Mouse (Mus musculus) liver, postnatal 0 days (tissue): ENCODE data around the gene Gadd45gip1. TPM values are rescaled to one million over a fixed set of nuclear protein-coding genes. Genes with fewer than 3 reads are reported as not detected.

Experiments
- ATAC-seq: fragments of 200-750 bp; cut with Nextera tagmentation; 2 replicates; pipeline ENCODE4 v1.8.0; 2017; ENCODE audit warnings: mild to moderate bottlenecking, moderate library complexity
- DNase-seq: peaks from one replicate; pipeline ENCODE4 v3.0.0-alpha.2; 2016
- H3K27ac ChIP-seq: fragments of 300-500 bp; sonication (generic); 2 replicates; pipeline ENCODE4 v1.5.1; 2014; ENCODE audit warnings: antibody characterized with exemption, moderate library complexity, mild to moderate bottlenecking, low read depth
- H3K27me3 ChIP-seq: fragments of 300-500 bp; sonication (generic); 2 replicates; pipeline ENCODE4 v1.6.1; 2014; ENCODE audit warnings: low read length, control low read depth, mixed read lengths; ENCODE audit not compliant: insufficient read depth
- H3K36me3 ChIP-seq: fragments of 300-500 bp; sonication (generic); replicated peaks from 2 replicates; pipeline ENCODE4 v1.6.1; 2014; ENCODE audit warnings: mild to moderate bottlenecking, control low read depth, low read length, moderate library complexity, mixed read lengths; ENCODE audit not compliant: insufficient read depth
- H3K4me1 ChIP-seq: fragments of 300-500 bp; sonication (generic); 2 replicates; pipeline ENCODE4 v1.6.1; 2014; ENCODE audit warnings: antibody characterized with exemption, mild to moderate bottlenecking, control low read depth; ENCODE audit not compliant: insufficient read depth
- H3K4me2 ChIP-seq: fragments of 300-500 bp; sonication (generic); 2 replicates; pipeline ENCODE4 v1.6.1; 2014; ENCODE audit warnings: low read depth, mild to moderate bottlenecking, low read length, moderate library complexity, mixed read lengths
- H3K4me3 ChIP-seq: fragments of 300-500 bp; sonication (generic); 2 replicates; pipeline ENCODE4 v1.5.1; 2014; ENCODE audit warnings: low read depth, low read length
- H3K9ac ChIP-seq: fragments of 300-500 bp; sonication (generic); replicated peaks from 2 replicates; pipeline ENCODE4 v1.6.1; 2014; ENCODE audit warnings: mild to moderate bottlenecking, moderate library complexity
- H3K9me3 ChIP-seq: fragments of 300-500 bp; sonication (generic); 2 replicates; pipeline ENCODE4 v1.6.1; 2016; ENCODE audit warnings: mild to moderate bottlenecking, control low read depth, low read length, mixed read lengths
- CTCF ChIP-seq: sonication (generic); IDR thresholded peaks from 2 replicates; pipeline ENCODE4 v1.5.1; 2016; ENCODE audit warnings: antibody characterized with exemption, low read depth
- EP300 ChIP-seq: IDR thresholded peaks from 2 replicates; pipeline ENCODE4 v1.6.1; 2016; ENCODE audit warnings: antibody characterized with exemption, low read depth, mild to moderate bottlenecking
- WGBS: fragments of 180-500 bp; shearing (Covaris S2); extraction: QIAGEN DNeasy Blood & Tissue Kit; methylation state at CpG from one replicate; pipeline ENCODE4 v1.1.7; 2014; ENCODE audit not compliant: insufficient replicate concordance; 5-methylcytosine and 5-hydroxymethylcytosine counted together
- polyA plus RNA-seq: library from polyadenylated mRNA; unstranded; fragments of >200 nt; fragmentation: Nextera tagmentation; extraction: Ambion mirVana; gene quantifications from 2 replicates; pipeline ENCODE4 v1.2.1, GENCODE M21; 2015

Gene Gadd45gip1
- polyA plus RNA-seq, 1 experiment from 2014 or later = 31.9 TPM

DNA sequence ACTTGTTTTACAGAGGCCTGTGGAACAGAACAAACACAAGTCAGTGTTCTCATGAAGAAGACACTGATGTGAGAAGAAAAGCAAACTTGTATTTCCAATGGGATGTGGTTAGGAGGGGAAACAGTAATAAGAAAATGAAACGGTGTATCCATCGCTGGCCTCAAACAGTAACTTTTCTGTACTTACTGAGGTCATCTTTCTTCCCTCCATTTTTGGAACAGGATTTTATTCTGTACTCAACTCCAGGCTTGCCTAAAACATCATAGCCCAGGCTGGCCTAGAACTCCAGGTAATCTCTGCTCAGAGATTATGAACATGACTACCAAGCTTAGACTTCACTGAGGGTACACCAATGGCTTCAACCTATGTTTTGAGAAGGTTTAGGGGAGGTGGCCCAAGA, 8.1 kb downstream of the Gadd45gip1 start:
- peak overlapping the region; percentile 92 for H3K9ac ChIP-seq
- peaks cover 24% of the 10 kb centered on the region for H3K4me1 ChIP-seq
- no peak for ATAC-seq
- WGBS = 66% methylated on average over 2 of the region's 2 CpGs
- no peak for DNase-seq
- no peaks in the 10 kb centered on the region for H3K9me3 ChIP-seq
- no peaks in the 10 kb centered on the region for H3K27me3 ChIP-seq
- peak overlapping the region; percentile 81 for H3K4me2 ChIP-seq
- H3K36me3 ChIP-seq = peaks cover 75% of the 10 kb centered on the region
- TF ChIP-seq EP300 (no peak), CTCF (no peak)
- peak overlapping the region; percentile 81 for H3K4me3 ChIP-seq
- peak overlapping the region; percentile 92 for H3K27ac ChIP-seq

DNA sequence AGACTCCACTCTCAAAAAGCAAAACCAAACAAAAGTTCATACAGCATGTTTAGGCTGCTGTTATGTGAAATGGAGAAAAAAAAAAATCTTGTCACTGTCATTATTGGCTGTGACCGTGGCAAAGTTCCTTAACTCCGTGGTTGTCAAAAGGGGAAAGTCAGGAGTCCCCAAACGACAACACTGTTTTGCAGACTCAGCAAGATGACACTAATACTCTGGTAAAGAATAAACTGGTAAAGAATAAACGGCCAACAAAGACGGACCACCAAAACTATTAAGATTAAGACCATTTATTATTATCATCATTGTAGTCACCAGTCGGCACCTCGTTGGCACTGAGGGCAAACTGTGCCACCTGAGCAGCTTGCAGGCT, 8.5 kb downstream of the Gadd45gip1 start:
- Histone ChIP-seq H3K36me3 (peaks cover 75% of the 10 kb centered on the region), H3K27ac (peak overlapping the region; percentile 92), H3K4me3 (peak overlapping the region; percentile 81), H3K4me1 (peaks cover 25% of the 10 kb centered on the region), H3K27me3 (no peaks in the 10 kb centered on the region), H3K9ac (peak overlapping the region; percentile 92), H3K4me2 (peak overlapping the region; percentile 81), H3K9me3 (no peaks in the 10 kb centered on the region)
- DNase-seq = no peak
- TF ChIP-seq CTCF = no peak
- no peak for TF ChIP-seq EP300
- WGBS = 0% methylated on average over 7 of the region's 7 CpGs
- no peak for ATAC-seq

DNA sequence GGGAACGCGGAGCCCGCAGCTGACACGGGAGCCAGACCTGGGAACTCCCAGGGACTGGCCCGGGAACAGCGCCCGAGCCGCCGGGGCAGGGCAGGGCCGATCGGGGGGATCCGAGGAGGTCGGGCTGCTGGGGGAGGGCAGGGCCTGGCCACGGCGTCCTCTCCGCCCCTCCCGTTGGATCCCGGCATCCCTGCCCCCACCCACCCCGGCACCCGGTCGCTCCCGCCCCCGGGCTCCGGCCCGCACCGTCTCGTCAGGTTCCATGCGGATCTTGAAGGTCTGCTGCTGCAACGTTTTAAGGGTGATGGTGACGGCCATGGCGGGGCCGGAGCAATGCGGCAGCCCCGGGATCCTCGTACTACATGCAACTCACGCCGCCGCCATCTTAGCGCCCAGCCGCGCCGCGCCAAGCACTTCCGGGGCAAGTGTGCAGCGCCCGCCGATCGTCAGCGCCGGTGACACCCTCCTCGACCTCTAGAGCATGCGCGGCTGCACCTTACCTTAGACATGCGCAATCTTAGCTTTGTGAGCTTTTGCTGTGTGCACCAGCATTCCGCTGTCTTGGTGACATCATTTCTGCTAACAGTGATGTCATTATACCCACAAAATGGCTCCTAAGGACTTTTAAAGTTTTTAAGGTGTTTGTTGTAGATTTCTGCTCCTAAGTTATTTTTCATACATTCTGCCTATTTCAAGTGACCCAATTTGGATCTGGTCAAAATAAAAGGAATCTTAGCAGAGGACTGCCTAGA, 9.1 kb downstream of the Gadd45gip1 start, which contains the start of gene Rad23a:
TSS of gene Rad23a (minus strand) at position 418 of the 752 bp plus-strand sequence.
- ATAC-seq = peak; percentile 89
- Histone ChIP-seq H3K9me3 (no peaks in the 10 kb centered on the region), H3K36me3 (peaks cover 75% of the 10 kb centered on the region), H3K27ac (peak within 1 kb of the TSS; percentile 92), H3K4me1 (peaks cover 27% of the 10 kb centered on the region), H3K4me2 (peak within 1 kb of the TSS; percentile 81), H3K4me3 (peak within 1 kb of the TSS; percentile 81), H3K9ac (peak within 1 kb of the TSS; percentile 92), H3K27me3 (no peaks in the 10 kb centered on the region)
- DNase-seq = peak; percentile 94
- TF ChIP-seq CTCF (no peak), EP300 (no peak)
- 1% methylated on average over 43 of the region's 55 CpGs for whole genome bisulfite sequencing

DNA sequence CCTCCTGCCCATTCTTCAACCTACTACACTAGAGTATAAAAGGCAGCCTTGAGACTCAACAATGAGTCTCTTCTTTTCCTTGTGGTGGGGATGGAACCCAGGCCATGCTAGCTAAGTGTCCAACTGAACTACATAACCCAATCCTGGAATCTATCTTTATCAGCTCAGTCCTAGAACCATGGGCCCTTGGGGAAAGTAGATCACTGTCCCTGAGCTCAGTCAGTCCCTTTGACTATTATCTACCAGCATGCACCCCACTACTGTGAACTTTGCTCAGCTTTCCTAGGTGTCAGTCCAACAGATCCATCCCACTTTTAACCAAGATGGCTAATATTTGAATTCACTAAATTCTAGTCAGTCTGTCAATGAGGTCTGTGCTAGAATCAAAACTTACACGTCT, 10.2 kb downstream of the Gadd45gip1 start:
- no peak for DNase-seq
- no peak overlapping the region for H3K9ac ChIP-seq

DNA sequence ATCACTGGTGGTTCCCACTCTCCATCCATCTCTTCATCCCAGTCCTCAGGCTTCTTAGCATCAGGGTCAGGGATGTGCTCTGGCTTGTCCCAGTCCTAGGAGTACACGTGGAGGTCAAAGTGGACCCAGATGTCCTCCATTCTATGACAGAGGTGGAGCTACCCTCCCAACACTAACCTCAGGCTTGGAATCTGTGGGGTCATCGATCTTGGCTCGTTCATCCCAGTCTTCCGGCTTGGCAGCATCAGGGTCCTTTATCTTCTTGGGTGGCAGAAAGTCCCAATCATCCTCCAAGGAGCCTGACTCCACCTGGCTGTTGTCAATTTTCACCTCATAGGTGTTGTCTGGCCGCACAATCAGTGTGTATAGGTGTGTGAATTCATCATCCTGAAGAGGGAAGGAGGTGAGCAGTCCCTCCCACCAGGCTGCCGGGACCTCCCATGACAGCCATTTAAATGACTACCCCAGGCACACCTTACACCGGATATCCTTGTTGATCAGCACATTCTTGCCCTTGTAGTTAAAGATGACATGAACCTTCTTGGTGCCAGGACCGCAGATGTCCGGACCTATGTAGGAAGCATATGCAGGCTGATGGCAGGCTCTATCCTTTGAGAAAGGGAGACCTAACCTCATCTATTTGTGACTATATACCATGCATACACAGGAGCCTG, 13.2 kb downstream of the Gadd45gip1 start:
- H3K27me3 ChIP-seq = no peaks in the 10 kb centered on the region
- peak overlapping the region; percentile 71; the same call in 1 of the 2 replicates for H3K4me3 ChIP-seq
- WGBS = 74% methylated on average over 9 of the region's 9 CpGs
- H3K9me3 ChIP-seq = no peaks in the 10 kb centered on the region
- ATAC-seq (no peak), DNase-seq (no peak)
- H3K9ac ChIP-seq = peak overlapping the region; percentile 80
- H3K36me3 ChIP-seq = peaks cover 43% of the 10 kb centered on the region
- H3K4me2 ChIP-seq = peak overlapping the region; percentile 88
- H3K4me1 ChIP-seq = peaks cover 33% of the 10 kb centered on the region
- no peak for TF ChIP-seq EP300
- TF ChIP-seq CTCF = no peak
- no peak overlapping the region for H3K27ac ChIP-seq

More for the DNA sequence above, 10.2 kb downstream of the Gadd45gip1 start:
- Histone ChIP-seq H3K36me3 (peaks cover 64% of the 10 kb centered on the region), H3K4me1 (peaks cover 27% of the 10 kb centered on the region), H3K27ac (peak overlapping the region; percentile 92; the same call in 1 of the 2 replicates), H3K4me3 (no peak overlapping the region), H3K9me3 (no peaks in the 10 kb centered on the region), H3K4me2 (no peak overlapping the region), H3K27me3 (no peaks in the 10 kb centered on the region)
- TF ChIP-seq EP300 = no peak
- TF ChIP-seq CTCF = no peak
- WGBS = 75% methylated on average over 1 of the region's 1 CpGs
- no peak for ATAC-seq

DNA sequence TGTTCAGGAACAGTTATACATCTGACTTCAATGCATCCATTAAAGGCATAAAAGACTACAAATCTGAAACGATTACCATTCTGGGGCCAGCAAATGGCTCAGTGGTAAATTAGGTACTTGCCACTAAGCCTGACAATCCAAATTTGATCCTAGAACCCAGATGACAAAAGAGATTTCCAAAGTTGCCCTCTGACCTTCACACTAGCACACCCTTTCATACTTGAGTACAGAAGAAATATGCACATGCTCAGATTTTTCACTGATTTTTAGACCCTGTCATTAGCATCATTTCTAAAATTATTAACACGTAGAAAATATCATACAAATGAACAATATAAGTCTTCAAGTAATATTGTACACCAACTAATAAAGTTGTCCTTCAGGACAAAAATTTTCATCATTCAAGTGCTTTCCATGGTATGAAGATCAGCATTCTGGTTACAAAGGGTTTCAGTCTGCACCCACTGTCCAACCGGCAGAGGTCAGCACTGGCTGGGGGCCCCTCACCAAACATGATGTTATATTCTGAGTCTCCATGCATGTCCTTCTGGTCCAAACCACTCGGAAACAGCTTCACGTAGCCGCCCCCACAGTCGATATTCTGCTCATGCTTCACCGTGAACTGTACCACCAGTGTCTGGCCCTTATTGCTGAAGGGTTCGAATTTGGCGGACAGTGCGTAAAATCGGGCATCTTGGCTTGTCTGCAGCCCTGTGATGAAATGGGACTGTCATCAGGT, 14.2 kb downstream of the Gadd45gip1 start:
- Histone ChIP-seq H3K4me3 (peak overlapping the region; percentile 71), H3K27ac (peak overlapping the region; percentile 85; the same call in 1 of the 2 replicates), H3K27me3 (no peaks in the 10 kb centered on the region), H3K4me2 (peak overlapping the region; percentile 88), H3K36me3 (peaks cover 43% of the 10 kb centered on the region), H3K9ac (peak overlapping the region; percentile 80), H3K4me1 (peaks cover 32% of the 10 kb centered on the region), H3K9me3 (no peaks in the 10 kb centered on the region)
- TF ChIP-seq EP300 (no peak), CTCF (peak; percentile 73)
- DNase-seq = peak; percentile 63
- no peak for ATAC-seq
- WGBS = 11% methylated on average over 12 of the region's 12 CpGs
